In genomic region chr4:116342119-116342518, GRCm38 (mm10) we compare ENCODE assay signal across 8 mouse cellular contexts.
A peak's percentile ranks its signal among the peaks of the same experiment; 100 is the strongest.
DNase-seq lines count a peak whose midpoint lies in the region; ATAC-seq lines count a peak whose summit lies in the region.

No protein-coding gene starts in this region.

- H3K4me3 ChIP-seq in midbrain, embryonic 10.5 days, result no peak overlapping the region
- H3K4me3 ChIP-seq in midbrain, embryonic 15.5 days, result no peak overlapping the region
- no peak overlapping the region for H3K4me3 ChIP-seq in forebrain, embryonic 10.5 days

- H3K4me1 ChIP-seq in midbrain, embryonic 10.5 days, result no peaks in the 10 kb centered on the region
- H3K4me1 ChIP-seq in midbrain, embryonic 15.5 days, result no peaks in the 10 kb centered on the region
- H3K4me1 ChIP-seq in forebrain, embryonic 10.5 days, result no peaks in the 10 kb centered on the region

- no peak overlapping the region for H3K9ac ChIP-seq in midbrain, embryonic 15.5 days

- no peaks in the 10 kb centered on the region for H3K9me3 ChIP-seq in midbrain, embryonic 10.5 days (replicated peaks)
- H3K9me3 ChIP-seq in midbrain, embryonic 15.5 days, result no peaks in the 10 kb centered on the region
- no peaks in the 10 kb centered on the region for H3K9me3 ChIP-seq in forebrain, embryonic 10.5 days

- H3K36me3 ChIP-seq in midbrain, embryonic 10.5 days, result no peaks in the 10 kb centered on the region
- no peaks in the 10 kb centered on the region for H3K36me3 ChIP-seq in midbrain, embryonic 15.5 days (replicated peaks)
- no peaks in the 10 kb centered on the region for H3K36me3 ChIP-seq in forebrain, embryonic 10.5 days (replicated peaks)

- H3K27ac ChIP-seq in midbrain, embryonic 10.5 days (replicated peaks), result no peak overlapping the region
- H3K27ac ChIP-seq in midbrain, embryonic 15.5 days, result no peak overlapping the region
- H3K27ac ChIP-seq in forebrain, embryonic 10.5 days, result no peak overlapping the region

- no peak for ATAC-seq in midbrain, embryonic 15.5 days (replicated peaks)
- peak; percentile 60 to 78; a peak in 3 of 4 replicates for ATAC-seq in hematopoietic stem cell, adult 5-6 weeks (replicated peaks in 1 of 2; ENCODE audit: insufficient read depth in 1 of 2, low FRiP score in 2 of 2, low TSS enrichment in 1 of 2, low read depth in 1 of 2, poor library complexity in 2 of 2, severe bottlenecking in 2 of 2)

- intact Hi-C loops in left cerebral cortex, postnatal 4 days (cut with DNase I), result no loop called here

- H3K4me2 ChIP-seq in midbrain, embryonic 15.5 days, result no peak overlapping the region

- DNase-seq in midbrain, embryonic 10.5 days (ENCODE audit: low spot score), result peak; percentile 18
- DNase-seq in T-cell, adult 2 months (ENCODE audit: low spot score), result peak; percentile 15
- DNase-seq in cerebellum, postnatal 14 days, result peak; percentile 80 to 84
- peak; percentile 69 for DNase-seq in left cerebral cortex, postnatal 4 days
- peak; percentile 34 for DNase-seq in retina, postnatal 7 days (ENCODE audit: low read depth, low spot score)
- DNase-seq in forebrain, embryonic 10.5 days (ENCODE audit: extremely low spot score, low spot score), result no peak

- H3K27me3 ChIP-seq in midbrain, embryonic 10.5 days (ENCODE audit: low read depth, poor library complexity, severe bottlenecking), result no peaks in the 10 kb centered on the region
- no peaks in the 10 kb centered on the region for H3K27me3 ChIP-seq in midbrain, embryonic 15.5 days (replicated peaks)
- H3K27me3 ChIP-seq in forebrain, embryonic 10.5 days (ENCODE audit: poor library complexity, severe bottlenecking), result no peaks in the 10 kb centered on the region
